Mouse (Mus musculus) small intestine, adult 2 months (tissue): ENCODE results near the gene Taok1. TPM values are rescaled to one million over a fixed set of nuclear protein-coding genes. Genes with fewer than 3 reads are reported as not detected.
A peak's percentile ranks its signal among the peaks of the same experiment; 100 is the strongest.

Experiments used
- H3K27ac ChIP-seq: fragments of 200-500 bp; 2 replicates; pipeline ENCODE4 v1.5.1; 2012; ENCODE audit warnings: low read depth, low read length, control low read depth, inconsistent platforms; ENCODE audit not compliant: insufficient read depth
- H3K27me3 ChIP-seq: fragments of 200-500 bp; 2 replicates; pipeline ENCODE4 v1.6.1; 2012; ENCODE audit warnings: mild to moderate bottlenecking, moderate library complexity, low read length, inconsistent platforms; ENCODE audit not compliant: control insufficient read depth, insufficient read depth
- H3K36me3 ChIP-seq: fragments of 200-500 bp; 2 replicates; pipeline ENCODE4 v1.6.1; 2012; ENCODE audit warnings: mild to moderate bottlenecking, low read length, control low read depth, inconsistent platforms; ENCODE audit not compliant: control insufficient read depth, insufficient read depth
- H3K4me1 ChIP-seq: fragments of 200-500 bp; 2 replicates; pipeline ENCODE4 v1.6.1; 2012; ENCODE audit warnings: low read length, inconsistent platforms, mixed read lengths; ENCODE audit not compliant: control insufficient read depth, insufficient read depth, insufficient read length
- H3K4me3 ChIP-seq: fragments of 200-500 bp; 2 replicates; pipeline ENCODE4 v1.5.1; 2012; ENCODE audit warnings: low read depth, mild to moderate bottlenecking, control low read depth, inconsistent platforms, low read length, moderate library complexity
- CTCF ChIP-seq: fragments of 200-500 bp; IDR thresholded peaks from 2 replicates; pipeline ENCODE4 v1.5.1; 2012; ENCODE audit warnings: low read depth, mild to moderate bottlenecking, control low read depth, inconsistent platforms, low read length, moderate library complexity, mixed read lengths; ENCODE audit not compliant: insufficient replicate concordance, insufficient read length; ENCODE audit errors: extremely low read depth
- POLR2A ChIP-seq: fragments of 200-500 bp; IDR thresholded peaks from 2 replicates; pipeline ENCODE4 v1.6.1; 2012; ENCODE audit warnings: low read depth, mild to moderate bottlenecking, control low read depth, inconsistent platforms, low read length, moderate library complexity
- WGBS: fragments of 180-500 bp; shearing (Covaris S2); methylation state at CpG from one replicate; pipeline ENCODE4 v1.1.7; 2018; 5-methylcytosine and 5-hydroxymethylcytosine counted together
- polyA plus RNA-seq: library from polyadenylated mRNA; depleted of rRNA; stranded (reverse); fragments of >200 nt; gene quantifications from 2 replicates; pipeline ENCODE4 v1.2.3, GENCODE M21; 2012

Gene Taok1
- polyA plus RNA-seq, 1 experiment: 1.7 TPM

GRCm38 (mm10) chr11:77518051-77518798, 89.4 kb downstream of the Taok1 start:
- no peak for TF ChIP-seq CTCF
- no peak for TF ChIP-seq POLR2A
- 68% methylated on average over 27 of the region's 27 CpGs for WGBS
- no peak overlapping the region for H3K4me3 ChIP-seq
- peaks cover 27% of the 10 kb centered on the region for H3K4me1 ChIP-seq
- peak overlapping the region; percentile 48 for H3K27ac ChIP-seq
- H3K27me3 ChIP-seq: no peaks in the 10 kb centered on the region; the same call in 1 of the 2 replicates
- no peaks in the 10 kb centered on the region for H3K36me3 ChIP-seq

GRCm38 (mm10) chr11:77516553-77517425, 90.8 kb downstream of the Taok1 start:
- TF ChIP-seq POLR2A (no peak), CTCF (no peak)
- WGBS: 85% methylated on average over 5 of the region's 5 CpGs
- no peak overlapping the region for H3K4me3 ChIP-seq
- H3K36me3 ChIP-seq: no peaks in the 10 kb centered on the region
- H3K27me3 ChIP-seq: no peaks in the 10 kb centered on the region; the same call in 1 of the 2 replicates
- peaks cover 32% of the 10 kb centered on the region for H3K4me1 ChIP-seq
- H3K27ac ChIP-seq: no peak overlapping the region

GRCm38 (mm10) chr11:77515637-77516552, 91.7 kb downstream of the Taok1 start, which contains the start of gene Trp53i13:
Gene Trp53i13 (minus strand): TSS chr11:77515980.
- no peak for TF ChIP-seq POLR2A
- TF ChIP-seq CTCF: no peak
- H3K4me3 ChIP-seq: peak within 1 kb of the TSS; percentile 66
- peaks cover 32% of the 10 kb centered on the region for H3K4me1 ChIP-seq
- no peaks in the 10 kb centered on the region; the same call in 1 of the 2 replicates for H3K27me3 ChIP-seq
- WGBS: 5% methylated on average over 39 of the region's 39 CpGs
- H3K27ac ChIP-seq: peak within 1 kb of the TSS; percentile 4; the same call in 1 of the 2 replicates
- no peaks in the 10 kb centered on the region for H3K36me3 ChIP-seq

GRCm38 (mm10) chr11:77514832-77515636, 92.6 kb downstream of the Taok1 start, which contains the start of gene Abhd15:
Gene Abhd15 (plus strand): TSS chr11:77515121.
- Histone ChIP-seq H3K27me3 (no peaks in the 10 kb centered on the region; the same call in 1 of the 2 replicates), H3K4me3 (peak within 1 kb of the TSS; percentile 70), H3K36me3 (no peaks in the 10 kb centered on the region), H3K27ac (peak within 1 kb of the TSS; percentile 39; the same call in 1 of the 2 replicates), H3K4me1 (peaks cover 32% of the 10 kb centered on the region)
- TF ChIP-seq POLR2A: peak; percentile 53
- no peak for TF ChIP-seq CTCF
- under 1% methylated on average over 72 of the region's 72 CpGs for WGBS

- H3K27ac ChIP-seq: peak overlapping the region; percentile 39; the same call in 1 of the 2 replicates
- H3K4me3 ChIP-seq: peak overlapping the region; percentile 66
- TF ChIP-seq POLR2A (no peak), CTCF (no peak)
- no peaks in the 10 kb centered on the region; the same call in 1 of the 2 replicates for H3K27me3 ChIP-seq
- no peaks in the 10 kb centered on the region; the same call in 1 of the 2 replicates for H3K36me3 ChIP-seq
- peaks cover 32% of the 10 kb centered on the region for H3K4me1 ChIP-seq
- 15% methylated on average over 19 of the region's 19 CpGs for WGBS
These were observed 93.3 kb downstream of the Taok1 start for GRCm38 (mm10) chr11:77514281-77514831.
